Mouse (Mus musculus): ENCODE results near the gene Dctpp1. TPM values are rescaled to one million over a fixed set of nuclear protein-coding genes. Genes with fewer than 3 reads are reported as not detected.

The Dctpp1 gene
- polyA plus RNA-seq, 1 experiment from 2014 or later, result 147 TPM

DNA sequence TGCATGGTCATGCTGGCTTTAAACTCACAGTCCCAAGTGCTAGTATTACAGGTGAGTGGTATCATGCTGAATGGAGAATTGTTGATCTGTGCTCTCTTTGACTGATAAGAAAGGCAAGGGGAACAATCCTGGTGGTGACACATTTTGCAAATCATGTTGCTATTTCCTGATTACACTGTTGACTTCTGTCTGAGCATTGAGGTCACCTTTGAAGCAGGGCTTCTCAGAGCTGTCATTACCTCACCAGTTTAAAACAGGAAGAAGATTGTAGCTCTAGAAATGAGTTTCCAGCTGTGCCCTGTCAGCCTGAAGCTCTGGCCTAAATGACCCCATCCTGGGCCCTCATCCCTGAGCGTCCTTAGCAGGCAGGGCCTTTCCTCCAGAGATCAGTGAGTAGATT is 27.4 kb upstream of the Dctpp1 start:
- Histone ChIP-seq H3K4me2 (ENCODE audit: low read depth, low read length) (no peak overlapping the region), H3K27me3 (ENCODE audit: control insufficient read depth, insufficient read depth, low read depth, low read length) (no peaks in the 10 kb centered on the region), H3K9me3 (ENCODE audit: control insufficient read depth, low read length) (peaks cover 4% of the 10 kb centered on the region; the same call in 1 of the 2 replicates), H3K4me1 (replicated peaks; ENCODE audit: control insufficient read depth, insufficient read depth, low read length) (no peaks in the 10 kb centered on the region), H3K4me3 (ENCODE audit: low read length) (no peak overlapping the region), H3K36me3 (ENCODE audit: control insufficient read depth, insufficient read depth, low read length) (no peaks in the 10 kb centered on the region), H3K9ac (ENCODE audit: low read length) (no peak overlapping the region), H3K27ac (ENCODE audit: low read length) (no peak overlapping the region)
- WGBS, result 64% methylated on average over 1 of the region's 1 CpGs
- no peak for ATAC-seq (ENCODE audit: low read depth)

DNA sequence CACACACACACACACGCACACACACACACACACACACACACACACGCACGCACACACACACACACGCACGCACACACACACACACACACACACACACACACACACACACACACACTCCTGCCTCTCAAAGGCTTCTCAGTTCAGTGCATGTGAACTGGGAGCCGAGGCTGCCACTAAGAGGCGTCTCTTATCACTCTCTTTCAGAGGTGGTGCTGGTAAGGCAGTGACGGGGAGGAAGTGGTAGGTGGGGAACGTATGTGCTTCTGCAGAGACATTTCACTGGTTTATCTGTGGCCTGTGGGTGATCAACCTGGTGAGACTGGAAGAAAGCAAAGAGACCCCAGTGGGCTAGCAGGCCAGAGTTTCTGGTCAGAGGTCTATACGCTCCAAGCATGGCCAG is 24.6 kb upstream of the Dctpp1 start:
- WGBS, result 52% methylated on average over 6 of the region's 10 CpGs
- Histone ChIP-seq H3K4me3 (ENCODE audit: low read length) (no peak overlapping the region), H3K27me3 (ENCODE audit: control insufficient read depth, insufficient read depth, low read depth, low read length) (no peaks in the 10 kb centered on the region), H3K27ac (ENCODE audit: low read length) (no peak overlapping the region), H3K4me1 (replicated peaks; ENCODE audit: control insufficient read depth, insufficient read depth, low read length) (no peaks in the 10 kb centered on the region), H3K36me3 (ENCODE audit: control insufficient read depth, insufficient read depth, low read length) (no peaks in the 10 kb centered on the region), H3K9ac (ENCODE audit: low read length) (no peak overlapping the region), H3K9me3 (ENCODE audit: control insufficient read depth, low read length) (peaks cover 4% of the 10 kb centered on the region; the same call in 1 of the 2 replicates), H3K4me2 (ENCODE audit: low read depth, low read length) (no peak overlapping the region)
- ATAC-seq (ENCODE audit: low read depth), result no peak

DNA sequence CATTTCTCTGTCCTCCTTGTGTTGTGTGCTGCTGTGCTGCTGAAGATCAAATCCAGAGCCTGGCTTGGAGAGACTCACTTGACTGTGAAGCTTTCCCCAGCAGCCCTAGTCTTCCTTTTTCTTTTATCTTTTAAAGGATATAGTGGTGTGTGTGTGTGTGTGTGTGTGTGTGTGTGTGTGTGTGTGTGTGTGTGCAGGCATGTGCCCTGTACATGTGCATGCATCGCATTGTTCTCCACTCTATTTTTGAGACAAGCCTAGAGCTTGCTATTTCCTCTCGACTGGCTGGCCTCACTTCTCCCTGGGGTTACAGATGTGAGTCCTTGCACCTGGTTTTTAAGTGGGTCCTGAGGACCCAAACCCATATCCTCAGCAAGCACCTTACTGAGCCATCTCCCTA is 21.7 kb upstream of the Dctpp1 start:
- Histone ChIP-seq H3K27ac (ENCODE audit: low read length) (no peak overlapping the region), H3K36me3 (ENCODE audit: control insufficient read depth, insufficient read depth, low read length) (no peaks in the 10 kb centered on the region), H3K4me3 (ENCODE audit: low read length) (no peak overlapping the region), H3K4me2 (ENCODE audit: low read depth, low read length) (no peak overlapping the region), H3K27me3 (ENCODE audit: control insufficient read depth, insufficient read depth, low read depth, low read length) (no peaks in the 10 kb centered on the region), H3K9ac (ENCODE audit: low read length) (no peak overlapping the region), H3K4me1 (replicated peaks; ENCODE audit: control insufficient read depth, insufficient read depth, low read length) (no peaks in the 10 kb centered on the region), H3K9me3 (ENCODE audit: control insufficient read depth, low read length) (no peaks in the 10 kb centered on the region)
- 79% methylated on average over 2 of the region's 2 CpGs for WGBS
- no peak for ATAC-seq (ENCODE audit: low read depth)

GRCm38 (mm10) chr7:127281114-127281513 is 20.6 kb upstream of the Dctpp1 start:
- H3K9ac ChIP-seq (ENCODE audit: low read length), result no peak overlapping the region
- H3K4me2 ChIP-seq (ENCODE audit: low read depth, low read length), result no peak overlapping the region
- no peak overlapping the region for H3K27ac ChIP-seq (ENCODE audit: low read length)
- no peaks in the 10 kb centered on the region for H3K36me3 ChIP-seq (ENCODE audit: control insufficient read depth, insufficient read depth, low read length)
- H3K27me3 ChIP-seq (ENCODE audit: control insufficient read depth, insufficient read depth, low read depth, low read length), result no peaks in the 10 kb centered on the region
- 37% methylated on average over 4 of the region's 4 CpGs for WGBS
- H3K4me3 ChIP-seq (ENCODE audit: low read length), result no peak overlapping the region
- no peaks in the 10 kb centered on the region for H3K4me1 ChIP-seq (replicated peaks; ENCODE audit: control insufficient read depth, insufficient read depth, low read length)
- H3K9me3 ChIP-seq (ENCODE audit: control insufficient read depth, low read length), result no peaks in the 10 kb centered on the region
- no peak for ATAC-seq (ENCODE audit: low read depth)

DNA sequence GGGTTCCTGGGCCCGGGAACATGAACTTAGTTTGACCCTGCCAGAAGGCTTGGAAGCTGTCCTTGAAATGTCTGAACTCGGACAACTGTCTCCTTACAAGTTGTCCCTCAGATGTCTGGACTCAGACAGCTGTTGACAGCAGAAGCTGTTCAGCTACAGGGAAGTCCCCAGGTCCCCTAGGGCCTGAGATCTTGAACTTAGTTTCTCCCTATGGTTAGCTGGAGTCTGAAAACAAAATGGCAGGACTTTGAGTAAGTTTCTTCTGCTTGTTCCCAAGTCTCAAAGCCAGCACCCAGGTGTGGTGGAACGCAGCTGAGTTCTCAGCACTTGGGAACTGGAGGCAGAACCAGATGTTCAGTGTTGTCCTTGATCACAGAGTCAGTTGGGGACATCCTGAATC is 19.6 kb upstream of the Dctpp1 start:
- Histone ChIP-seq H3K9me3 (ENCODE audit: control insufficient read depth, low read length) (no peaks in the 10 kb centered on the region), H3K27me3 (ENCODE audit: control insufficient read depth, insufficient read depth, low read depth, low read length) (no peaks in the 10 kb centered on the region), H3K4me1 (replicated peaks; ENCODE audit: control insufficient read depth, insufficient read depth, low read length) (no peaks in the 10 kb centered on the region), H3K9ac (ENCODE audit: low read length) (no peak overlapping the region), H3K4me2 (ENCODE audit: low read depth, low read length) (no peak overlapping the region), H3K36me3 (ENCODE audit: control insufficient read depth, insufficient read depth, low read length) (no peaks in the 10 kb centered on the region), H3K27ac (ENCODE audit: low read length) (no peak overlapping the region), H3K4me3 (ENCODE audit: low read length) (no peak overlapping the region)
- 41% methylated on average over 3 of the region's 3 CpGs for WGBS
- no peak for ATAC-seq (ENCODE audit: low read depth)

DNA sequence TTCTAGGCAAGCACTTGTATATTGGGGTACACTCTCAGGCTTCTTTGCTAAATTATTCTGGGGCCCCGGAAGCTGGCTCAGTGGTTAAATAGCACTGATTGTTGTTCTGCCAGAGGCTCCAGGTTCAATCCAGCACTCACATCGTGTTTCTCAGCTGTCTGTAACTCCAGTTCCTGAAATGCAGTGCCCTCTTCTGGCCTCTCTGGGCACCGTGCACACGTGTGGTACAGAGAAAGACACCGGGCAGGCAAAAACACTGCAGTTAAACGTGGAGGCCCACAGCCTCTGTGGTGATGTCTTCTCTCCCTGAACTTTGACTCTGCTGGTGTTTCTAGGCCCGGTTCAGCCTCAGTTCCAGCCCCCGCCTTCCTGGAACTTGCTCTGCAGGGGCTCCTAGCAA is 17.8 kb upstream of the Dctpp1 start:
- 14% methylated on average over 8 of the region's 8 CpGs for WGBS

DNA sequence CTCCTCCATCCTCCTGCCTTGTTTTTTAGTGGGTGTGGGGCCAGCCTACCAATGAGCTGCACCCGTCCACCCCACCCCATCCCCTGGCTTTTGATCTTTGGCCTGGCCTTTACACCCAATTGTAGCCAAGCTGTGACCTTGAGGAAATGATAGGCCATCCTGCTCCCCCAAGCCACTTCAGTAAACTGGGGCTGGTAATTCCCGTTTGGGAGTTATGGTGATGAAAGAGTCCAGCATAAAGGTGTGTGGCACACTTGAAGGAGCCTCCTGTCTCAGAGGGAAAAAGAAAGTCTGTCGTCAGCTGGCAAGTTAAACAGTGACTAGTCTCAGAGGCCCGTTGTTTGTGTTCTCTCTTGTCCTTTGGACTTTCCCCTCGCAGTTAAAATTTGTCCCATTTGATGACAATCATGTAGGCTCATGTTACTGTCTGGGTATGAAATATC is 16.0 kb upstream of the Dctpp1 start:
- H3K36me3 ChIP-seq (ENCODE audit: control insufficient read depth, insufficient read depth, low read length), result peaks cover 5% of the 10 kb centered on the region; the same call in 1 of the 2 replicates
- WGBS, result 39% methylated on average over 5 of the region's 5 CpGs
- H3K4me3 ChIP-seq (ENCODE audit: low read length), result no peak overlapping the region
- ATAC-seq (ENCODE audit: low read depth), result no peak
- H3K4me2 ChIP-seq (ENCODE audit: low read depth, low read length), result no peak overlapping the region
- no peaks in the 10 kb centered on the region for H3K9me3 ChIP-seq (ENCODE audit: control insufficient read depth, low read length)
- H3K27ac ChIP-seq (ENCODE audit: low read length), result no peak overlapping the region
- H3K9ac ChIP-seq (ENCODE audit: low read length), result no peak overlapping the region
- peaks cover 17% of the 10 kb centered on the region for H3K4me1 ChIP-seq (replicated peaks; ENCODE audit: control insufficient read depth, insufficient read depth, low read length)
- no peaks in the 10 kb centered on the region for H3K27me3 ChIP-seq (ENCODE audit: control insufficient read depth, insufficient read depth, low read depth, low read length)

More for the DNA sequence above, 17.8 kb upstream of the Dctpp1 start:
- no peak overlapping the region for H3K9ac ChIP-seq (ENCODE audit: low read length)
- no peak overlapping the region for H3K4me2 ChIP-seq (ENCODE audit: low read depth, low read length)
- no peaks in the 10 kb centered on the region for H3K36me3 ChIP-seq (ENCODE audit: control insufficient read depth, insufficient read depth, low read length)
- H3K27me3 ChIP-seq (ENCODE audit: control insufficient read depth, insufficient read depth, low read depth, low read length), result no peaks in the 10 kb centered on the region
- H3K4me1 ChIP-seq (replicated peaks; ENCODE audit: control insufficient read depth, insufficient read depth, low read length), result peaks cover 5% of the 10 kb centered on the region; the same call in 1 of the 2 replicates
- H3K4me3 ChIP-seq (ENCODE audit: low read length), result no peak overlapping the region
- H3K27ac ChIP-seq (ENCODE audit: low read length), result no peak overlapping the region
- H3K9me3 ChIP-seq (ENCODE audit: control insufficient read depth, low read length), result no peaks in the 10 kb centered on the region
- ATAC-seq (ENCODE audit: low read depth), result no peak

- under 1% methylated on average over 39 of the region's 39 CpGs for WGBS
- Histone ChIP-seq H3K4me3 (ENCODE audit: low read length) (peak within 1 kb of the TSS; percentile 97), H3K9ac (ENCODE audit: low read length) (peak within 1 kb of the TSS; percentile 96), H3K36me3 (ENCODE audit: control insufficient read depth, insufficient read depth, low read length) (peaks cover 13% of the 10 kb centered on the region; the same call in 1 of the 2 replicates), H3K27me3 (ENCODE audit: control insufficient read depth, insufficient read depth, low read depth, low read length) (no peaks in the 10 kb centered on the region), H3K9me3 (ENCODE audit: control insufficient read depth, low read length) (no peaks in the 10 kb centered on the region), H3K4me2 (ENCODE audit: low read depth, low read length) (peak within 1 kb of the TSS; percentile 91), H3K27ac (ENCODE audit: low read length) (peak within 1 kb of the TSS; percentile 80), H3K4me1 (replicated peaks; ENCODE audit: control insufficient read depth, insufficient read depth, low read length) (peaks cover 17% of the 10 kb centered on the region)
- peak; percentile 93 for ATAC-seq (ENCODE audit: low read depth)
Measured at GRCm38 (mm10) chr7:127273925-127274789, 13.6 kb upstream of the Dctpp1 start, which contains the start of gene Sephs2. Gene Sephs2 (minus strand): TSS chr7:127274055.

- H3K36me3 ChIP-seq (ENCODE audit: control insufficient read depth, insufficient read depth, low read length), result peaks cover 15% of the 10 kb centered on the region; the same call in 1 of the 2 replicates
- H3K4me2 ChIP-seq (ENCODE audit: low read depth, low read length), result peak overlapping the region; percentile 91
- H3K27ac ChIP-seq (ENCODE audit: low read length), result peak overlapping the region; percentile 80
- WGBS, result 11% methylated on average over 46 of the region's 50 CpGs
- H3K4me3 ChIP-seq (ENCODE audit: low read length), result peak overlapping the region; percentile 97
- no peaks in the 10 kb centered on the region for H3K9me3 ChIP-seq (ENCODE audit: control insufficient read depth, low read length)
- peaks cover 17% of the 10 kb centered on the region for H3K4me1 ChIP-seq (replicated peaks; ENCODE audit: control insufficient read depth, insufficient read depth, low read length)
- H3K27me3 ChIP-seq (ENCODE audit: control insufficient read depth, insufficient read depth, low read depth, low read length), result no peaks in the 10 kb centered on the region
- peak; percentile 75 for ATAC-seq (ENCODE audit: low read depth)
- peak overlapping the region; percentile 96 for H3K9ac ChIP-seq (ENCODE audit: low read length)
Measured at GRCm38 (mm10) chr7:127273118-127273923, 12.8 kb upstream of the Dctpp1 start.
